Mouse (Mus musculus): ENCODE measurements around the gene Alk.

- TF ChIP-seq CTCF (IDR thresholded peaks at IDR 0.05; ENCODE audit: low read depth, low read length) (no peak), GATA1 (IDR thresholded peaks at IDR 0.05; ENCODE audit: borderline replicate concordance, low read length) (no peak), GATA2 (IDR thresholded peaks at IDR 0.05; ENCODE audit: borderline replicate concordance, low read depth, low read length) (no peak)
Observed at GRCm38 (mm10) chr17:72560771-72561170, 43.7 kb downstream of the Alk start.

All from G1E (cell line).